Mouse (Mus musculus): ENCODE data around the gene Fam131c. TPM values are rescaled to one million over a fixed set of nuclear protein-coding genes. Genes with fewer than 3 reads are reported as not detected.

Gene Fam131c
- polyA plus RNA-seq, 1 experiment from 2014 or later, result 42.5 TPM

GRCm38 (mm10) chr4:141415924-141416323, 47.9 kb downstream of the Fam131c start, which contains the start of gene Clcnkb:
Gene Clcnkb, minus strand, starts transcription at chr4:141416014.
- WGBS, result 62% methylated on average over 7 of the region's 7 CpGs
- Histone ChIP-seq H3K4me2 (no peak within 1 kb of the TSS), H3K9ac (replicated peaks) (no peak within 1 kb of the TSS), H3K9me3 (replicated peaks) (no peaks in the 10 kb centered on the region), H3K27ac (replicated peaks) (no peak within 1 kb of the TSS), H3K4me3 (replicated peaks) (no peak within 1 kb of the TSS), H3K36me3 (no peaks in the 10 kb centered on the region), H3K27me3 (replicated peaks) (no peaks in the 10 kb centered on the region; the same call in 1 of the 2 replicates), H3K4me1 (peaks cover 6% of the 10 kb centered on the region; the same call in 1 of the 2 replicates)
- ATAC-seq (ENCODE audit: low FRiP score), result no peak

GRCm38 (mm10) chr4:141419398-141420191, 51.6 kb downstream of the Fam131c start:
- Histone ChIP-seq H3K27me3 (replicated peaks) (no peaks in the 10 kb centered on the region), H3K4me3 (replicated peaks) (no peak overlapping the region), H3K36me3 (no peaks in the 10 kb centered on the region), H3K4me1 (peaks cover 7% of the 10 kb centered on the region; the same call in 1 of the 2 replicates), H3K27ac (replicated peaks) (no peak overlapping the region), H3K4me2 (no peak overlapping the region), H3K9me3 (replicated peaks) (no peaks in the 10 kb centered on the region), H3K9ac (replicated peaks) (no peak overlapping the region)
- 69% methylated on average over 27 of the region's 27 CpGs for WGBS
- ATAC-seq (ENCODE audit: low FRiP score), result no peak

GRCm38 (mm10) chr4:141420192-141420829, 52.3 kb downstream of the Fam131c start, which contains the start of gene Hspb7:
Gene Hspb7, plus strand, starts transcription at chr4:141420779.
- Histone ChIP-seq H3K27ac (replicated peaks) (no peak within 1 kb of the TSS), H3K9ac (replicated peaks) (no peak within 1 kb of the TSS), H3K36me3 (no peaks in the 10 kb centered on the region), H3K4me3 (replicated peaks) (no peak within 1 kb of the TSS), H3K9me3 (replicated peaks) (no peaks in the 10 kb centered on the region), H3K27me3 (replicated peaks) (no peaks in the 10 kb centered on the region), H3K4me2 (no peak within 1 kb of the TSS), H3K4me1 (peaks cover 13% of the 10 kb centered on the region)
- 67% methylated on average over 9 of the region's 9 CpGs for WGBS
- ATAC-seq (ENCODE audit: low FRiP score), result no peak

- H3K4me2 ChIP-seq, result no peak overlapping the region
- H3K36me3 ChIP-seq, result no peaks in the 10 kb centered on the region
- no peaks in the 10 kb centered on the region for H3K9me3 ChIP-seq (replicated peaks)
- H3K4me1 ChIP-seq, result peaks cover 19% of the 10 kb centered on the region
- no peaks in the 10 kb centered on the region for H3K27me3 ChIP-seq (replicated peaks)
- no peak overlapping the region for H3K4me3 ChIP-seq (replicated peaks)
- no peak overlapping the region for H3K27ac ChIP-seq (replicated peaks)
- 58% methylated on average over 9 of the region's 9 CpGs for WGBS
- H3K9ac ChIP-seq (replicated peaks), result no peak overlapping the region
- no peak for ATAC-seq (ENCODE audit: low FRiP score)
These were observed 52.9 kb downstream of the Fam131c start for GRCm38 (mm10) chr4:141420886-141421285.

- peaks cover 24% of the 10 kb centered on the region for H3K4me1 ChIP-seq
- H3K36me3 ChIP-seq, result no peaks in the 10 kb centered on the region
- no peaks in the 10 kb centered on the region for H3K9me3 ChIP-seq (replicated peaks)
- no peak overlapping the region for H3K4me3 ChIP-seq (replicated peaks)
- no peak for ATAC-seq (ENCODE audit: low FRiP score)
- H3K4me2 ChIP-seq, result no peak overlapping the region
- no peaks in the 10 kb centered on the region for H3K27me3 ChIP-seq (replicated peaks)
- WGBS, result 56% methylated on average over 14 of the region's 14 CpGs
- no peak overlapping the region for H3K9ac ChIP-seq (replicated peaks)
- no peak overlapping the region for H3K27ac ChIP-seq (replicated peaks)
These were observed 53.4 kb downstream of the Fam131c start for GRCm38 (mm10) chr4:141421423-141421822.

GRCm38 (mm10) chr4:141422841-141423240, 54.8 kb downstream of the Fam131c start:
- Histone ChIP-seq H3K36me3 (no peaks in the 10 kb centered on the region), H3K27ac (replicated peaks) (no peak overlapping the region), H3K4me2 (no peak overlapping the region), H3K4me1 (peaks cover 27% of the 10 kb centered on the region), H3K9me3 (replicated peaks) (no peaks in the 10 kb centered on the region), H3K27me3 (replicated peaks) (peaks cover 8% of the 10 kb centered on the region; the same call in 1 of the 2 replicates), H3K9ac (replicated peaks) (no peak overlapping the region), H3K4me3 (replicated peaks) (no peak overlapping the region)
- no peak for ATAC-seq (ENCODE audit: low FRiP score)
- WGBS, result 90% methylated on average over 5 of the region's 5 CpGs

GRCm38 (mm10) chr4:141423288-141423687, 55.3 kb downstream of the Fam131c start:
- no peaks in the 10 kb centered on the region for H3K36me3 ChIP-seq
- WGBS, result 83% methylated on average over 5 of the region's 5 CpGs
- no peak overlapping the region for H3K27ac ChIP-seq (replicated peaks)
- no peak overlapping the region for H3K4me3 ChIP-seq (replicated peaks)
- H3K4me2 ChIP-seq, result no peak overlapping the region
- no peak overlapping the region for H3K9ac ChIP-seq (replicated peaks)
- H3K9me3 ChIP-seq (replicated peaks), result no peaks in the 10 kb centered on the region
- no peak for ATAC-seq (ENCODE audit: low FRiP score)
- peaks cover 8% of the 10 kb centered on the region; the same call in 1 of the 2 replicates for H3K27me3 ChIP-seq (replicated peaks)
- peaks cover 27% of the 10 kb centered on the region for H3K4me1 ChIP-seq

- peaks cover 27% of the 10 kb centered on the region for H3K4me1 ChIP-seq
- no peak overlapping the region for H3K9ac ChIP-seq (replicated peaks)
- WGBS, result 90% methylated on average over 13 of the region's 13 CpGs
- peaks cover 8% of the 10 kb centered on the region; the same call in 1 of the 2 replicates for H3K27me3 ChIP-seq (replicated peaks)
- no peak overlapping the region for H3K4me3 ChIP-seq (replicated peaks)
- H3K36me3 ChIP-seq, result no peaks in the 10 kb centered on the region
- no peak for ATAC-seq (ENCODE audit: low FRiP score)
- no peaks in the 10 kb centered on the region for H3K9me3 ChIP-seq (replicated peaks)
- H3K27ac ChIP-seq (replicated peaks), result no peak overlapping the region
- no peak overlapping the region for H3K4me2 ChIP-seq
These were observed 55.8 kb downstream of the Fam131c start for GRCm38 (mm10) chr4:141423691-141424431.

GRCm38 (mm10) chr4:141425484-141426479, 57.8 kb downstream of the Fam131c start:
- peak; percentile 97 for ATAC-seq (ENCODE audit: low FRiP score)
- 5% methylated on average over 36 of the region's 36 CpGs for WGBS
- H3K9me3 ChIP-seq (replicated peaks), result no peaks in the 10 kb centered on the region

GRCm38 (mm10) chr4:141426796-141427745, 59.1 kb downstream of the Fam131c start:
- Histone ChIP-seq H3K4me1 (peaks cover 20% of the 10 kb centered on the region), H3K9ac (replicated peaks) (no peak overlapping the region), H3K4me3 (replicated peaks) (no peak overlapping the region), H3K27ac (replicated peaks) (no peak overlapping the region), H3K4me2 (peak overlapping the region; percentile 86; the same call in 1 of the 2 replicates), H3K36me3 (no peaks in the 10 kb centered on the region), H3K27me3 (replicated peaks) (peaks cover 8% of the 10 kb centered on the region; the same call in 1 of the 2 replicates), H3K9me3 (replicated peaks) (no peaks in the 10 kb centered on the region)
- 83% methylated on average over 10 of the region's 10 CpGs for WGBS
- no peak for ATAC-seq (ENCODE audit: low FRiP score)

More at GRCm38 (mm10) chr4:141425484-141426479, 57.8 kb downstream of the Fam131c start:
- H3K27me3 ChIP-seq (replicated peaks), result peaks cover 8% of the 10 kb centered on the region; the same call in 1 of the 2 replicates
- peak overlapping the region; percentile 86 for H3K4me2 ChIP-seq
- peak overlapping the region; percentile 66 for H3K9ac ChIP-seq (replicated peaks)
- H3K4me3 ChIP-seq (replicated peaks), result peak overlapping the region; percentile 54
- peak overlapping the region; percentile 72 for H3K27ac ChIP-seq (replicated peaks)
- peaks cover 25% of the 10 kb centered on the region for H3K4me1 ChIP-seq
- no peaks in the 10 kb centered on the region for H3K36me3 ChIP-seq

Data from neural tube, embryonic 15.5 days (tissue).